Mouse (Mus musculus): ENCODE data around the gene Tenm2. TPM values are rescaled to one million over a fixed set of nuclear protein-coding genes. Genes with fewer than 3 reads are reported as not detected.

The Tenm2 gene
- polyA plus RNA-seq, 1 experiment from 2014 or later = 0.16 TPM

GRCm38 (mm10) chr11:36488666-36489065, 747.1 kb downstream of the Tenm2 start:
- DNase-seq (ENCODE audit: low spot score) (no peak), ATAC-seq (no peak)
- no peak for TF ChIP-seq CTCF (IDR thresholded peaks at IDR 0.05)
- no peak for TF ChIP-seq EP300 (IDR thresholded peaks at IDR 0.05)
- no peaks in the 10 kb centered on the region for H3K36me3 ChIP-seq (ENCODE audit: insufficient read depth, low read length)
- no peak overlapping the region for H3K4me2 ChIP-seq (replicated peaks; ENCODE audit: low read depth, low read length)
- WGBS = 67% methylated on average over 4 of the region's 4 CpGs
- H3K27ac ChIP-seq (ENCODE audit: low read length) = no peak overlapping the region
- H3K4me3 ChIP-seq (ENCODE audit: low read depth, low read length) = no peak overlapping the region
- no peak overlapping the region for H3K9ac ChIP-seq (replicated peaks; ENCODE audit: low read depth)
- no peaks in the 10 kb centered on the region for H3K4me1 ChIP-seq (ENCODE audit: insufficient read depth, low read depth, low read length)
- no peaks in the 10 kb centered on the region for H3K9me3 ChIP-seq (ENCODE audit: low read length)
- H3K27me3 ChIP-seq (replicated peaks; ENCODE audit: insufficient read depth, low read length) = no peaks in the 10 kb centered on the region

- DNase-seq (ENCODE audit: low spot score) = no peak
- no peak overlapping the region for H3K9ac ChIP-seq (replicated peaks; ENCODE audit: low read depth)
- 35% methylated on average over 12 of the region's 12 CpGs for WGBS
These were observed 749.7 kb downstream of the Tenm2 start for GRCm38 (mm10) chr11:36486092-36486491.

GRCm38 (mm10) chr11:36484466-36485069, 751.2 kb downstream of the Tenm2 start:
- Histone ChIP-seq H3K9ac (replicated peaks; ENCODE audit: low read depth) (no peak overlapping the region), H3K4me1 (ENCODE audit: insufficient read depth, low read depth, low read length) (no peaks in the 10 kb centered on the region), H3K36me3 (ENCODE audit: insufficient read depth, low read length) (no peaks in the 10 kb centered on the region), H3K27me3 (replicated peaks; ENCODE audit: insufficient read depth, low read length) (no peaks in the 10 kb centered on the region), H3K9me3 (ENCODE audit: low read length) (no peaks in the 10 kb centered on the region), H3K27ac (ENCODE audit: low read length) (no peak overlapping the region), H3K4me2 (replicated peaks; ENCODE audit: low read depth, low read length) (no peak overlapping the region), H3K4me3 (ENCODE audit: low read depth, low read length) (no peak overlapping the region)
- ATAC-seq (no peak), DNase-seq (ENCODE audit: low spot score) (no peak)
- 43% methylated on average over 8 of the region's 8 CpGs for WGBS
- TF ChIP-seq CTCF (IDR thresholded peaks at IDR 0.05) (no peak), EP300 (IDR thresholded peaks at IDR 0.05) (no peak)

More at GRCm38 (mm10) chr11:36486092-36486491, 749.7 kb downstream of the Tenm2 start:
- no peak overlapping the region for H3K4me2 ChIP-seq (replicated peaks; ENCODE audit: low read depth, low read length)
- no peaks in the 10 kb centered on the region for H3K36me3 ChIP-seq (ENCODE audit: insufficient read depth, low read length)
- no peaks in the 10 kb centered on the region for H3K4me1 ChIP-seq (ENCODE audit: insufficient read depth, low read depth, low read length)
- H3K9me3 ChIP-seq (ENCODE audit: low read length) = no peaks in the 10 kb centered on the region
- no peak overlapping the region for H3K27ac ChIP-seq (ENCODE audit: low read length)
- H3K4me3 ChIP-seq (ENCODE audit: low read depth, low read length) = no peak overlapping the region
- TF ChIP-seq EP300 (IDR thresholded peaks at IDR 0.05) = no peak
- TF ChIP-seq CTCF (IDR thresholded peaks at IDR 0.05) = no peak
- no peaks in the 10 kb centered on the region for H3K27me3 ChIP-seq (replicated peaks; ENCODE audit: insufficient read depth, low read length)
- ATAC-seq = no peak

GRCm38 (mm10) chr11:36482136-36482535, 753.6 kb downstream of the Tenm2 start:
- no peak for ATAC-seq
- Histone ChIP-seq H3K27ac (ENCODE audit: low read length) (no peak overlapping the region), H3K4me1 (ENCODE audit: insufficient read depth, low read depth, low read length) (no peaks in the 10 kb centered on the region), H3K27me3 (replicated peaks; ENCODE audit: insufficient read depth, low read length) (no peaks in the 10 kb centered on the region), H3K4me2 (replicated peaks; ENCODE audit: low read depth, low read length) (no peak overlapping the region), H3K4me3 (ENCODE audit: low read depth, low read length) (no peak overlapping the region), H3K9ac (replicated peaks; ENCODE audit: low read depth) (no peak overlapping the region), H3K36me3 (ENCODE audit: insufficient read depth, low read length) (no peaks in the 10 kb centered on the region), H3K9me3 (ENCODE audit: low read length) (no peaks in the 10 kb centered on the region)
- no peak for DNase-seq (ENCODE audit: low spot score)
- TF ChIP-seq EP300 (IDR thresholded peaks at IDR 0.05) = no peak
- WGBS = 46% methylated on average over 8 of the region's 8 CpGs

DNA sequence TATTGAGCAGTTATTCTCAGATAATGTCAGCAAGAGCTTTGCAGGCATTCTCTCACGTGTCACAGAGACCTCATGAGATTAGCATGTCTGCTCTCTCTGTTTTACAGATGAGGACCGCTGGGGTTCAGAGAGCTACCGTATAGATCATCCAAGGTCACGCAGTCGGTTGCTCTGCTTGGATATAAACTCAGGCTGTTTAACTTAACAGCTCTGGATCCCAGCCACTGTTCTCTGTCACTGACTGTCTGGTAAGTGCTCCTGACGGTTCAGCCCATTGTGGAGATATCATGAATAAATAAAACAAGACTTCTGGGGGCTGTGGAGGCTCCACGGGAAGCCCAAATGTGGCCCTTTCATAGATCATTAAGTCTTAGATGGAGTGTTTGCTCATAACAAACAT, 754.2 kb downstream of the Tenm2 start:
- 30% methylated on average over 7 of the region's 7 CpGs for WGBS
- H3K27ac ChIP-seq (ENCODE audit: low read length) = no peak overlapping the region
- H3K9ac ChIP-seq (replicated peaks; ENCODE audit: low read depth) = no peak overlapping the region
- H3K9me3 ChIP-seq (ENCODE audit: low read length) = no peaks in the 10 kb centered on the region
- DNase-seq (ENCODE audit: low spot score) (no peak), ATAC-seq (no peak)
- H3K4me3 ChIP-seq (ENCODE audit: low read depth, low read length) = no peak overlapping the region
- no peaks in the 10 kb centered on the region for H3K27me3 ChIP-seq (replicated peaks; ENCODE audit: insufficient read depth, low read length)
- no peaks in the 10 kb centered on the region for H3K4me1 ChIP-seq (ENCODE audit: insufficient read depth, low read depth, low read length)
- H3K36me3 ChIP-seq (ENCODE audit: insufficient read depth, low read length) = no peaks in the 10 kb centered on the region
- TF ChIP-seq CTCF (IDR thresholded peaks at IDR 0.05) (no peak), EP300 (IDR thresholded peaks at IDR 0.05) (no peak)
- H3K4me2 ChIP-seq (replicated peaks; ENCODE audit: low read depth, low read length) = no peak overlapping the region

DNA sequence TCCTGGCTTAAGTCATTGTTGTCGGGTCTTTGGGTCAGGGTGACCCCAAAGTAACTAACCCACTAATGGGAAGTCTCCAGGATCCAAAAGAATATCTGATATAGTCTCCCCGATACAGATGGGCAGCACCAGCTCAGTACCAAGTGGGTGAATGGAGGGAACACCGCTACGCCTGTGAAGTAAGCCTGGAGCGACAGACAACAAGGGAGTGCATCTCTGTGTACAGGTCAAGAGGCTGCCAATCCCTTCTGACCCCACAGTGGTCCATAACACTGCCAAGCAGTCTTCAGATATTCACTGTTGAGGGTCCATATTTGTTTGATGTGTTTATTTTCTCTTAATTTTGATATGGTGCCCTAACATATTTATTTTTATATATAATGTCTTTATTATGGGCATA, 754.7 kb downstream of the Tenm2 start:
- no peak overlapping the region for H3K4me2 ChIP-seq (replicated peaks; ENCODE audit: low read depth, low read length)
- H3K4me1 ChIP-seq (ENCODE audit: insufficient read depth, low read depth, low read length) = no peaks in the 10 kb centered on the region
- no peak for DNase-seq (ENCODE audit: low spot score)
- H3K36me3 ChIP-seq (ENCODE audit: insufficient read depth, low read length) = no peaks in the 10 kb centered on the region
- ATAC-seq = no peak
- WGBS = 82% methylated on average over 5 of the region's 5 CpGs
- no peaks in the 10 kb centered on the region for H3K27me3 ChIP-seq (replicated peaks; ENCODE audit: insufficient read depth, low read length)
- H3K4me3 ChIP-seq (ENCODE audit: low read depth, low read length) = no peak overlapping the region
- TF ChIP-seq EP300 (IDR thresholded peaks at IDR 0.05) = no peak
- H3K9ac ChIP-seq (replicated peaks; ENCODE audit: low read depth) = no peak overlapping the region
- no peak overlapping the region for H3K27ac ChIP-seq (ENCODE audit: low read length)
- H3K9me3 ChIP-seq (ENCODE audit: low read length) = no peaks in the 10 kb centered on the region

Measured in lung, postnatal 0 days (tissue).